Mouse (Mus musculus) hindbrain, postnatal 0 days (tissue): ENCODE measurements around the gene Slc25a15. TPM values are rescaled to one million over a fixed set of nuclear protein-coding genes. Genes with fewer than 3 reads are reported as not detected.
A peak's percentile ranks its signal among the peaks of the same experiment; 100 is the strongest.

ENCODE experiments used
- ATAC-seq: fragments of 200-750 bp; cut with Nextera tagmentation; 2 replicates; pipeline ENCODE4 v1.8.0; 2017; ENCODE audit warnings: mild to moderate bottlenecking, moderate TSS enrichment, moderate library complexity
- DNase-seq: peaks from one replicate; pipeline ENCODE4 v3.0.0-alpha.2; 2015; ENCODE audit warnings: low spot score
- H3K27ac ChIP-seq: fragments of 300-500 bp; sonication (generic); 2 replicates; pipeline ENCODE4 v1.5.1; 2014; ENCODE audit warnings: mild to moderate bottlenecking
- H3K27me3 ChIP-seq: fragments of 300-500 bp; sonication (generic); 2 replicates; pipeline ENCODE4 v1.6.1; 2014; ENCODE audit warnings: low read length, mixed read lengths; ENCODE audit not compliant: insufficient read depth
- H3K36me3 ChIP-seq: fragments of 300-500 bp; sonication (generic); 2 replicates; pipeline ENCODE4 v1.6.1; 2014; ENCODE audit warnings: low read length, mixed read lengths; ENCODE audit not compliant: insufficient read depth
- H3K4me1 ChIP-seq: fragments of 300-500 bp; sonication (generic); 2 replicates; pipeline ENCODE4 v1.6.1; 2014; ENCODE audit warnings: antibody characterized with exemption, low read length, mixed read lengths; ENCODE audit not compliant: insufficient read depth
- H3K4me2 ChIP-seq: fragments of 300-500 bp; sonication (generic); 2 replicates; pipeline ENCODE4 v1.6.1; 2014; ENCODE audit warnings: low read depth, mild to moderate bottlenecking, low read length, moderate library complexity, mixed read lengths
- H3K4me3 ChIP-seq: fragments of 300-500 bp; sonication (generic); 2 replicates; pipeline ENCODE4 v1.5.1; 2014; ENCODE audit warnings: low read length
- H3K9ac ChIP-seq: fragments of 300-500 bp; sonication (generic); replicated peaks from 2 replicates; pipeline ENCODE4 v1.6.1; 2014; ENCODE audit warnings: mild to moderate bottlenecking, low read length, moderate library complexity, mixed read lengths
- H3K9me3 ChIP-seq: fragments of 300-500 bp; sonication (generic); 2 replicates; pipeline ENCODE4 v1.6.1; 2016; ENCODE audit warnings: low read length, mixed read lengths
- CTCF ChIP-seq: IDR thresholded peaks from 2 replicates; pipeline ENCODE4 v1.5.1; 2016; ENCODE audit warnings: antibody characterized with exemption, control low read depth, low read depth
- WGBS: fragments of 180-500 bp; shearing (Covaris S2); extraction: QIAGEN DNeasy Blood & Tissue Kit; methylation state at CpG from one replicate; pipeline ENCODE4 v1.1.7; 2014; 5-methylcytosine and 5-hydroxymethylcytosine counted together
- polyA plus RNA-seq: library from polyadenylated mRNA; unstranded; fragments of >200 nt; fragmentation: Nextera tagmentation; extraction: Ambion mirVana; gene quantifications from 2 replicates; pipeline ENCODE4 v1.2.1, GENCODE M21; 2015
- total RNA-seq: library from RNA; depleted of rRNA; stranded (reverse); fragments of >200 nt; gene quantifications from 2 replicates; pipeline ENCODE4 v1.2.3, GENCODE M21; 2014

Gene Slc25a15
- total and polyA plus RNA-seq, 2 experiments from 2014 or later: 8.5 to 9.9 TPM

- Histone ChIP-seq H3K9ac (no peak overlapping the region), H3K4me2 (no peak overlapping the region), H3K27ac (no peak overlapping the region), H3K36me3 (peaks cover 16% of the 10 kb centered on the region; the same call in 1 of the 2 replicates), H3K4me3 (no peak overlapping the region), H3K27me3 (no peaks in the 10 kb centered on the region), H3K9me3 (no peaks in the 10 kb centered on the region), H3K4me1 (no peaks in the 10 kb centered on the region)
- ATAC-seq (no peak), DNase-seq (no peak)
- TF ChIP-seq CTCF: no peak
- WGBS: 88% methylated on average over 6 of the region's 6 CpGs
Measured at GRCm38 (mm10) chr8:22385158-22385557, 13.2 kb downstream of the Slc25a15 start.

- Histone ChIP-seq H3K27ac (no peak overlapping the region), H3K4me1 (no peaks in the 10 kb centered on the region), H3K27me3 (no peaks in the 10 kb centered on the region), H3K4me3 (no peak overlapping the region), H3K4me2 (no peak overlapping the region), H3K36me3 (peaks cover 18% of the 10 kb centered on the region; the same call in 1 of the 2 replicates), H3K9me3 (no peaks in the 10 kb centered on the region), H3K9ac (no peak overlapping the region)
- peak; percentile 21 for DNase-seq
- 83% methylated on average over 19 of the region's 19 CpGs for WGBS
- 0 out of 2 replicates have a peak, but pooled peaks have one; percentile 43 for ATAC-seq
- peak; percentile 30; the same call in 1 of the 2 replicates for TF ChIP-seq CTCF
Measured at GRCm38 (mm10) chr8:22382824-22383595, 15.4 kb downstream of the Slc25a15 start.

GRCm38 (mm10) chr8:22380934-22381333, 17.5 kb downstream of the Slc25a15 start:
- Histone ChIP-seq H3K4me2 (no peak overlapping the region), H3K4me1 (no peaks in the 10 kb centered on the region), H3K27me3 (no peaks in the 10 kb centered on the region), H3K36me3 (peaks cover 22% of the 10 kb centered on the region; the same call in 1 of the 2 replicates), H3K9me3 (no peaks in the 10 kb centered on the region), H3K4me3 (no peak overlapping the region), H3K27ac (no peak overlapping the region), H3K9ac (no peak overlapping the region)
- ATAC-seq: no peak
- no peak for DNase-seq
- 96% methylated on average over 11 of the region's 11 CpGs for WGBS
- no peak for TF ChIP-seq CTCF

GRCm38 (mm10) chr8:22376903-22377302, 21.5 kb downstream of the Slc25a15 start:
- Histone ChIP-seq H3K27me3 (no peaks in the 10 kb centered on the region), H3K36me3 (peaks cover 15% of the 10 kb centered on the region; the same call in 1 of the 2 replicates), H3K4me1 (no peaks in the 10 kb centered on the region), H3K27ac (no peak overlapping the region), H3K4me2 (no peak overlapping the region), H3K9ac (no peak overlapping the region), H3K9me3 (no peaks in the 10 kb centered on the region), H3K4me3 (no peak overlapping the region)
- peak; percentile 67 for TF ChIP-seq CTCF
- WGBS: 38% methylated on average over 5 of the region's 5 CpGs
- DNase-seq: peak; percentile 47
- peak; percentile 80 for ATAC-seq

- Histone ChIP-seq H3K4me2 (no peak overlapping the region), H3K27me3 (no peaks in the 10 kb centered on the region), H3K4me1 (no peaks in the 10 kb centered on the region), H3K27ac (no peak overlapping the region), H3K36me3 (peaks cover 10% of the 10 kb centered on the region; the same call in 1 of the 2 replicates), H3K9ac (no peak overlapping the region), H3K4me3 (no peak overlapping the region), H3K9me3 (no peaks in the 10 kb centered on the region)
- TF ChIP-seq CTCF: no peak
- 89% methylated on average over 5 of the region's 5 CpGs for WGBS
- ATAC-seq (no peak), DNase-seq (no peak)
Measured at GRCm38 (mm10) chr8:22376311-22376710, 22.1 kb downstream of the Slc25a15 start.

GRCm38 (mm10) chr8:22359882-22360281, 38.5 kb downstream of the Slc25a15 start:
- H3K4me2 ChIP-seq: no peak overlapping the region
- TF ChIP-seq CTCF: no peak
- DNase-seq (no peak), ATAC-seq (no peak)
- no peak overlapping the region for H3K4me3 ChIP-seq
- H3K27me3 ChIP-seq: no peaks in the 10 kb centered on the region
- no peaks in the 10 kb centered on the region; the same call in 1 of the 2 replicates for H3K9me3 ChIP-seq
- H3K9ac ChIP-seq: no peak overlapping the region
- H3K27ac ChIP-seq: no peak overlapping the region
- no peaks in the 10 kb centered on the region for H3K36me3 ChIP-seq
- H3K4me1 ChIP-seq: no peaks in the 10 kb centered on the region
- WGBS: 92% methylated on average over 6 of the region's 6 CpGs

GRCm38 (mm10) chr8:22359359-22359758, 39.0 kb downstream of the Slc25a15 start:
- Histone ChIP-seq H3K4me3 (no peak overlapping the region), H3K36me3 (no peaks in the 10 kb centered on the region), H3K9me3 (no peaks in the 10 kb centered on the region; the same call in 1 of the 2 replicates), H3K27ac (no peak overlapping the region), H3K27me3 (no peaks in the 10 kb centered on the region), H3K9ac (no peak overlapping the region), H3K4me2 (no peak overlapping the region), H3K4me1 (no peaks in the 10 kb centered on the region)
- ATAC-seq (no peak), DNase-seq (no peak)
- WGBS: 82% methylated on average over 6 of the region's 6 CpGs
- no peak for TF ChIP-seq CTCF
